Mouse (Mus musculus): ENCODE measurements around the gene Slc25a48. TPM values are rescaled to one million over a fixed set of nuclear protein-coding genes. Genes with fewer than 3 reads are reported as not detected.

Gene Slc25a48
- total and polyA plus RNA-seq, 2 experiments from 2014 or later, result 0.57 TPM; not detected in 1

- Histone ChIP-seq H3K4me2 (ENCODE audit: low read depth, low read length) (no peak overlapping the region), H3K27ac (ENCODE audit: low read depth) (no peak overlapping the region), H3K27me3 (ENCODE audit: control insufficient read depth, insufficient read depth, low read length) (0 out of 2 replicates have a peak, but pooled peaks cover 3% of the 10 kb centered on the region), H3K4me1 (ENCODE audit: control insufficient read depth, insufficient read depth) (no peaks in the 10 kb centered on the region), H3K36me3 (replicated peaks; ENCODE audit: control insufficient read depth, insufficient read depth, low read length) (no peaks in the 10 kb centered on the region), H3K9ac (replicated peaks; ENCODE audit: low read depth, low read length) (no peak overlapping the region), H3K4me3 (ENCODE audit: low read depth, low read length) (no peak overlapping the region), H3K9me3 (replicated peaks; ENCODE audit: control insufficient read depth, low read length) (no peaks in the 10 kb centered on the region)
- ATAC-seq (ENCODE audit: insufficient read depth, low read depth), result no peak
- no peak for DNase-seq (ENCODE audit: low spot score)
- whole genome bisulfite sequencing, result 89% methylated on average over 7 of the region's 7 CpGs
- TF ChIP-seq CTCF (IDR thresholded peaks at IDR 0.05; ENCODE audit: low read depth) (no peak), EP300 (IDR thresholded peaks at IDR 0.05; ENCODE audit: low read depth) (no peak)
Observed at GRCm38 (mm10) chr13:56467786-56468185, 29.6 kb downstream of the Slc25a48 start.

GRCm38 (mm10) chr13:56468536-56468935 lies 30.4 kb downstream of the Slc25a48 start:
- WGBS, result 86% methylated on average over 4 of the region's 4 CpGs
- Histone ChIP-seq H3K9me3 (replicated peaks; ENCODE audit: control insufficient read depth, low read length) (no peaks in the 10 kb centered on the region), H3K4me2 (ENCODE audit: low read depth, low read length) (no peak overlapping the region), H3K36me3 (replicated peaks; ENCODE audit: control insufficient read depth, insufficient read depth, low read length) (no peaks in the 10 kb centered on the region), H3K9ac (replicated peaks; ENCODE audit: low read depth, low read length) (no peak overlapping the region), H3K27me3 (ENCODE audit: control insufficient read depth, insufficient read depth, low read length) (0 out of 2 replicates have a peak, but pooled peaks cover 8% of the 10 kb centered on the region), H3K4me1 (ENCODE audit: control insufficient read depth, insufficient read depth) (no peaks in the 10 kb centered on the region), H3K4me3 (ENCODE audit: low read depth, low read length) (no peak overlapping the region), H3K27ac (ENCODE audit: low read depth) (no peak overlapping the region)
- no peak for TF ChIP-seq CTCF (IDR thresholded peaks at IDR 0.05; ENCODE audit: low read depth)
- TF ChIP-seq EP300 (IDR thresholded peaks at IDR 0.05; ENCODE audit: low read depth), result no peak
- ATAC-seq (ENCODE audit: insufficient read depth, low read depth) (no peak), DNase-seq (ENCODE audit: low spot score) (no peak)

DNA sequence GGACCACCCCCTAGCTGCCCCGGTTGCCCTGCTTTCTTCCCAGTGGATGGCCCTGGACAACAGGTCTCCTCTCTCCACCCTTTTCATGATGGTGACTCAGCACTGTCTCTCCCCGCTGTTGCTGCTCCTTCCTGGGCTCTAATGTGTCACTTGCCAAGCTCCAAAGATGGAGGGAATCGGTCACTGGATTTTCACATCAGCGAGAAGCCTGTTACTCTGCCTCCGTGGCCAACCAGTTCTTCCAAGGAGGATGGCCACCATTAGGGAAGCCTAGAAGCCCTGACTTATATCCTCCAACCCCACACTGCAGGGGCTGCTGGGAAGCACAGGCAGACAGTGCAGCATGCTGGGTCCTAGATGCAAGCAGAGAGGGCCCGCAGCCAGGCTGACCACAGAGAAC lies 33.1 kb downstream of the Slc25a48 start:
- Histone ChIP-seq H3K4me2 (ENCODE audit: low read depth, low read length) (no peak overlapping the region), H3K4me3 (ENCODE audit: low read depth, low read length) (no peak overlapping the region), H3K9me3 (replicated peaks; ENCODE audit: control insufficient read depth, low read length) (no peaks in the 10 kb centered on the region), H3K9ac (replicated peaks; ENCODE audit: low read depth, low read length) (no peak overlapping the region), H3K27me3 (ENCODE audit: control insufficient read depth, insufficient read depth, low read length) (peaks cover 15% of the 10 kb centered on the region; the same call in 1 of the 2 replicates), H3K36me3 (replicated peaks; ENCODE audit: control insufficient read depth, insufficient read depth, low read length) (no peaks in the 10 kb centered on the region), H3K4me1 (ENCODE audit: control insufficient read depth, insufficient read depth) (no peaks in the 10 kb centered on the region), H3K27ac (ENCODE audit: low read depth) (no peak overlapping the region)
- 81% methylated on average over 6 of the region's 6 CpGs for WGBS
- TF ChIP-seq CTCF (IDR thresholded peaks at IDR 0.05; ENCODE audit: low read depth), result no peak
- no peak for TF ChIP-seq EP300 (IDR thresholded peaks at IDR 0.05; ENCODE audit: low read depth)
- no peak for ATAC-seq (ENCODE audit: insufficient read depth, low read depth)
- DNase-seq (ENCODE audit: low spot score), result no peak

- ATAC-seq (ENCODE audit: insufficient read depth, low read depth) (no peak), DNase-seq (ENCODE audit: low spot score) (no peak)
- H3K27ac ChIP-seq (ENCODE audit: low read depth), result no peak overlapping the region
- H3K9me3 ChIP-seq (replicated peaks; ENCODE audit: control insufficient read depth, low read length), result no peaks in the 10 kb centered on the region
- no peaks in the 10 kb centered on the region for H3K4me1 ChIP-seq (ENCODE audit: control insufficient read depth, insufficient read depth)
- 64% methylated on average over 9 of the region's 9 CpGs for WGBS
- no peak for TF ChIP-seq EP300 (IDR thresholded peaks at IDR 0.05; ENCODE audit: low read depth)
- TF ChIP-seq CTCF (IDR thresholded peaks at IDR 0.05; ENCODE audit: low read depth), result no peak
- no peak overlapping the region for H3K4me2 ChIP-seq (ENCODE audit: low read depth, low read length)
- peaks cover 15% of the 10 kb centered on the region; the same call in 1 of the 2 replicates for H3K27me3 ChIP-seq (ENCODE audit: control insufficient read depth, insufficient read depth, low read length)
- no peak overlapping the region for H3K9ac ChIP-seq (replicated peaks; ENCODE audit: low read depth, low read length)
- no peak overlapping the region for H3K4me3 ChIP-seq (ENCODE audit: low read depth, low read length)
- no peaks in the 10 kb centered on the region for H3K36me3 ChIP-seq (replicated peaks; ENCODE audit: control insufficient read depth, insufficient read depth, low read length)
Observed at GRCm38 (mm10) chr13:56471951-56472350, 33.8 kb downstream of the Slc25a48 start.

- peaks cover 3% of the 10 kb centered on the region; the same call in 1 of the 2 replicates for H3K4me1 ChIP-seq (ENCODE audit: control insufficient read depth, insufficient read depth)
- no peak overlapping the region for H3K4me2 ChIP-seq (ENCODE audit: low read depth, low read length)
- 80% methylated on average over 9 of the region's 9 CpGs for WGBS
- H3K4me3 ChIP-seq (ENCODE audit: low read depth, low read length), result no peak overlapping the region
- ATAC-seq (ENCODE audit: insufficient read depth, low read depth), result no peak
- peaks cover 15% of the 10 kb centered on the region; the same call in 1 of the 2 replicates for H3K27me3 ChIP-seq (ENCODE audit: control insufficient read depth, insufficient read depth, low read length)
- no peaks in the 10 kb centered on the region for H3K36me3 ChIP-seq (replicated peaks; ENCODE audit: control insufficient read depth, insufficient read depth, low read length)
- no peak for TF ChIP-seq EP300 (IDR thresholded peaks at IDR 0.05; ENCODE audit: low read depth)
- no peak for TF ChIP-seq CTCF (IDR thresholded peaks at IDR 0.05; ENCODE audit: low read depth)
- H3K9ac ChIP-seq (replicated peaks; ENCODE audit: low read depth, low read length), result no peak overlapping the region
- H3K27ac ChIP-seq (ENCODE audit: low read depth), result no peak overlapping the region
- H3K9me3 ChIP-seq (replicated peaks; ENCODE audit: control insufficient read depth, low read length), result no peaks in the 10 kb centered on the region
- no peak for DNase-seq (ENCODE audit: low spot score)
Observed at GRCm38 (mm10) chr13:56472661-56473060, 34.5 kb downstream of the Slc25a48 start.

DNA sequence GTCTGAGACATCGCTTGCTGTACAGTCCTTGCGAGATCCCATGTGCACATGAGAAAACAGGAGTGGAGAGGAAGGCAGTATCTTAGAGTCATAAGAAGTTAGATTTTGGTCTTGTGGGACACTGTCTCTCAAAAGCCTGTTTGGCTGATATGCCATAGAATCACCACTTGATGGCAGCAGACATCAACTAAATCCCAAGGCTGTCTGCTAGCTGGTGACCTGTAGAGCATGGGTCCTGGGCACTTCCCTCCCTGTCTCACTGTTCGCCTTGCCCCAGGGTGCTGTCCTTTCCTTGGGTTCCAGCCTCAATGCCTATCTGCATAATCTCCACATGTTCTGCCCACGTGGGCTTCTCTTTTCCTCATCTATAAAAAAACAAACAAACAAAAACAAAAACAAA lies 37.2 kb downstream of the Slc25a48 start:
- Histone ChIP-seq H3K36me3 (replicated peaks; ENCODE audit: control insufficient read depth, insufficient read depth, low read length) (no peaks in the 10 kb centered on the region), H3K27me3 (ENCODE audit: control insufficient read depth, insufficient read depth, low read length) (peaks cover 12% of the 10 kb centered on the region; the same call in 1 of the 2 replicates), H3K4me1 (ENCODE audit: control insufficient read depth, insufficient read depth) (peaks cover 7% of the 10 kb centered on the region; the same call in 1 of the 2 replicates), H3K4me2 (ENCODE audit: low read depth, low read length) (no peak overlapping the region), H3K9ac (replicated peaks; ENCODE audit: low read depth, low read length) (no peak overlapping the region), H3K27ac (ENCODE audit: low read depth) (no peak overlapping the region), H3K4me3 (ENCODE audit: low read depth, low read length) (no peak overlapping the region), H3K9me3 (replicated peaks; ENCODE audit: control insufficient read depth, low read length) (no peaks in the 10 kb centered on the region)
- WGBS, result 22% methylated on average over 4 of the region's 4 CpGs
- peak; percentile 63 for ATAC-seq (ENCODE audit: insufficient read depth, low read depth)
- peak; percentile 70 for DNase-seq (ENCODE audit: low spot score)
- TF ChIP-seq EP300 (IDR thresholded peaks at IDR 0.05; ENCODE audit: low read depth) (no peak), CTCF (IDR thresholded peaks at IDR 0.05; ENCODE audit: low read depth) (peak; percentile 86)
